Mouse (Mus musculus) stomach, embryonic 16.5 days (tissue): Measurements from ENCODE around the gene Ky. TPM values are rescaled to one million over a fixed set of nuclear protein-coding genes. Genes with fewer than 3 reads are reported as not detected.
A peak's percentile ranks its signal among the peaks of the same experiment; 100 is the strongest.

Experiments used
- ATAC-seq: fragments of 200-750 bp; cut with Nextera tagmentation; 2 replicates; pipeline ENCODE4 v1.8.0; 2017; ENCODE audit warnings: moderate number of reproducible peaks, moderate TSS enrichment; ENCODE audit not compliant: insufficient read depth, low FRiP score
- H3K27ac ChIP-seq: fragments of 300-500 bp; sonication (generic); 2 replicates; pipeline ENCODE4 v1.5.1; 2014; ENCODE audit warnings: low read length
- H3K27me3 ChIP-seq: fragments of 300-500 bp; sonication (generic); 2 replicates; pipeline ENCODE4 v1.6.1; 2014; ENCODE audit warnings: low read length, control low read depth, mixed read lengths; ENCODE audit not compliant: control insufficient read depth, insufficient read depth
- H3K36me3 ChIP-seq: fragments of 300-500 bp; sonication (generic); 2 replicates; pipeline ENCODE4 v1.6.1; 2014; ENCODE audit warnings: low read length; ENCODE audit not compliant: control insufficient read depth, insufficient read depth
- H3K4me1 ChIP-seq: fragments of 300-500 bp; sonication (generic); 2 replicates; pipeline ENCODE4 v1.6.1; 2014; ENCODE audit warnings: low read length, control low read depth, mixed read lengths; ENCODE audit not compliant: control insufficient read depth, insufficient read depth
- H3K4me2 ChIP-seq: fragments of 300-500 bp; sonication (generic); 2 replicates; pipeline ENCODE4 v1.6.1; 2014; ENCODE audit warnings: low read depth, low read length, mixed read lengths
- H3K4me3 ChIP-seq: fragments of 300-500 bp; sonication (generic); replicated peaks from 2 replicates; pipeline ENCODE4 v1.5.1; 2014; ENCODE audit warnings: mild to moderate bottlenecking, low read length
- H3K9ac ChIP-seq: fragments of 300-500 bp; sonication (generic); 2 replicates; pipeline ENCODE4 v1.6.1; 2014; ENCODE audit warnings: low read length
- H3K9me3 ChIP-seq: fragments of 300-500 bp; sonication (generic); replicated peaks from 2 replicates; pipeline ENCODE4 v1.6.1; 2016; ENCODE audit warnings: low read length, control low read depth; ENCODE audit not compliant: control insufficient read depth
- WGBS: fragments of 180-500 bp; shearing (Covaris S2); extraction: QIAGEN DNeasy Blood & Tissue Kit; methylation state at CpG from one replicate; pipeline ENCODE4 v1.1.7; 2014; 5-methylcytosine and 5-hydroxymethylcytosine counted together
- polyA plus RNA-seq: library from polyadenylated mRNA; unstranded; fragments of >200 nt; fragmentation: Nextera tagmentation; extraction: Ambion mirVana; gene quantifications from 2 replicates; pipeline ENCODE4 v1.2.1, GENCODE M21; 2015

Gene Ky
- polyA plus RNA-seq: 0.16 and 0.54 TPM in 2 replicates

GRCm38 (mm10) chr9:102505700-102506585, at the start of gene Ky:
Ky (plus strand) TSS chr9:102505750.
- Histone ChIP-seq H3K4me1 (no peaks in the 10 kb centered on the region), H3K9me3 (no peaks in the 10 kb centered on the region), H3K27me3 (peaks cover 24% of the 10 kb centered on the region), H3K27ac (no peak within 1 kb of the TSS), H3K4me3 (peak within 1 kb of the TSS; percentile 35), H3K4me2 (peak within 1 kb of the TSS; percentile 54), H3K9ac (peak within 1 kb of the TSS; percentile 24; the same call in 1 of the 2 replicates), H3K36me3 (no peaks in the 10 kb centered on the region)
- 3% methylated on average over 63 of the region's 63 CpGs for WGBS
- no peak for ATAC-seq

GRCm38 (mm10) chr9:102462251-102462650, 43.3 kb upstream of the Ky start:
- H3K36me3 ChIP-seq: no peaks in the 10 kb centered on the region
- H3K9ac ChIP-seq: no peak overlapping the region
- no peaks in the 10 kb centered on the region for H3K9me3 ChIP-seq
- no peak overlapping the region for H3K4me2 ChIP-seq
- 88% methylated on average over 10 of the region's 10 CpGs for WGBS
- no peak overlapping the region for H3K4me3 ChIP-seq
- no peak overlapping the region for H3K27ac ChIP-seq
- ATAC-seq: no peak
- H3K27me3 ChIP-seq: no peaks in the 10 kb centered on the region
- H3K4me1 ChIP-seq: no peaks in the 10 kb centered on the region

- Histone ChIP-seq H3K4me3 (no peak overlapping the region), H3K36me3 (no peaks in the 10 kb centered on the region), H3K4me1 (no peaks in the 10 kb centered on the region), H3K4me2 (no peak overlapping the region), H3K9ac (no peak overlapping the region), H3K9me3 (no peaks in the 10 kb centered on the region), H3K27me3 (no peaks in the 10 kb centered on the region), H3K27ac (no peak overlapping the region)
- 65% methylated on average over 3 of the region's 3 CpGs for WGBS
- ATAC-seq: no peak
Measured at GRCm38 (mm10) chr9:102465044-102465443, 40.5 kb upstream of the Ky start.

GRCm38 (mm10) chr9:102465726-102466125, 39.8 kb upstream of the Ky start:
- H3K4me2 ChIP-seq: no peak overlapping the region
- H3K9ac ChIP-seq: no peak overlapping the region
- 42% methylated on average over 5 of the region's 5 CpGs for WGBS
- H3K27ac ChIP-seq: no peak overlapping the region
- H3K36me3 ChIP-seq: no peaks in the 10 kb centered on the region
- no peak overlapping the region for H3K4me3 ChIP-seq
- no peaks in the 10 kb centered on the region for H3K9me3 ChIP-seq
- ATAC-seq: no peak
- no peaks in the 10 kb centered on the region for H3K4me1 ChIP-seq
- no peaks in the 10 kb centered on the region for H3K27me3 ChIP-seq

- Histone ChIP-seq H3K9ac (no peak overlapping the region), H3K4me3 (no peak overlapping the region), H3K9me3 (no peaks in the 10 kb centered on the region), H3K36me3 (no peaks in the 10 kb centered on the region), H3K27me3 (no peaks in the 10 kb centered on the region), H3K27ac (peak overlapping the region; percentile 16; the same call in 1 of the 2 replicates), H3K4me1 (no peaks in the 10 kb centered on the region), H3K4me2 (no peak overlapping the region)
- ATAC-seq: peak; percentile 66
- 60% methylated on average over 2 of the region's 2 CpGs for WGBS
Measured at GRCm38 (mm10) chr9:102470076-102470819, 35.3 kb upstream of the Ky start.

GRCm38 (mm10) chr9:102477767-102478450, 27.6 kb upstream of the Ky start:
- no peaks in the 10 kb centered on the region for H3K4me1 ChIP-seq
- H3K4me3 ChIP-seq: no peak overlapping the region
- H3K9ac ChIP-seq: no peak overlapping the region
- no peaks in the 10 kb centered on the region for H3K36me3 ChIP-seq
- ATAC-seq: no peak
- no peaks in the 10 kb centered on the region for H3K9me3 ChIP-seq
- no peaks in the 10 kb centered on the region for H3K27me3 ChIP-seq
- no peak overlapping the region for H3K27ac ChIP-seq
- WGBS: 79% methylated on average over 6 of the region's 6 CpGs
- H3K4me2 ChIP-seq: no peak overlapping the region

- ATAC-seq: no peak
- Histone ChIP-seq H3K9me3 (no peaks in the 10 kb centered on the region), H3K27ac (no peak overlapping the region), H3K9ac (no peak overlapping the region), H3K4me1 (no peaks in the 10 kb centered on the region), H3K36me3 (no peaks in the 10 kb centered on the region), H3K27me3 (no peaks in the 10 kb centered on the region), H3K4me2 (no peak overlapping the region), H3K4me3 (no peak overlapping the region)
- 91% methylated on average over 3 of the region's 3 CpGs for WGBS
Measured at GRCm38 (mm10) chr9:102478451-102478835, 27.1 kb upstream of the Ky start.

- no peaks in the 10 kb centered on the region for H3K9me3 ChIP-seq
- no peak overlapping the region for H3K9ac ChIP-seq
- H3K4me2 ChIP-seq: no peak overlapping the region
- no peaks in the 10 kb centered on the region for H3K27me3 ChIP-seq
- no peak for ATAC-seq
- no peak overlapping the region for H3K27ac ChIP-seq
- no peaks in the 10 kb centered on the region for H3K4me1 ChIP-seq
- H3K4me3 ChIP-seq: no peak overlapping the region
- WGBS: 45% methylated on average over 9 of the region's 9 CpGs
- no peaks in the 10 kb centered on the region for H3K36me3 ChIP-seq
Measured at GRCm38 (mm10) chr9:102479022-102479421, 26.5 kb upstream of the Ky start.
